Mouse (Mus musculus): ENCODE measurements around the gene Fam178b.

- TF ChIP-seq CTCF (IDR thresholded peaks at IDR 0.05; ENCODE audit: control insufficient read depth, insufficient read depth, insufficient read length) = no peak
- no peak for TF ChIP-seq MYOD1 (IDR thresholded peaks at IDR 0.05; ENCODE audit: control insufficient read depth, insufficient read length, low read depth)
These were observed 14.0 kb upstream of the Fam178b start for GRCm38 (mm10) chr1:36697030-36697429.

Measured in C2C12 (cell line).